ENCODE assay signal across 11 mouse cellular contexts in the genomic region with DNA sequence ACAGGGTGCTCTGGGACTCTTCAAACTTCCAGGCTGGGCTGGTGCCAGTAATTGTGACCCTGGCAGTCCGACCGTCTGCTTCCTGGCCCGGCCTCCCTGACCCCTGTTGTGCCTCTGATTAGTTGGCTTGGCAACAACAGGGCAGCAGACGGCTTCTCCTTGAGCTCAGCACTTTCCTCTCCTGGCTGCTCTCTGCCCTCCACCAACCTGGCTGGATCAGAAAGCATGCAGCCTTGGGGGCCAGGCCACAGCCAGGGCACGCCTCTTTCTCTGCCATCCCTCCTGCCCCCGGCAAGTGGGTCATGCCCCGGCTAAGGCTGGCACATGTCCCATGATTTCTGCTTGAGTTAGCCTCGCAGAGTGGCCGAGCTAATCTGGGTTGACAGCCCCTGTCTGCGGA. TPM values are rescaled to one million over a fixed set of nuclear protein-coding genes. Genes with fewer than 3 reads are reported as not detected.
A peak's percentile ranks its signal among the peaks of the same experiment; 100 is the strongest.
DNase-seq lines count a peak whose midpoint lies in the region; ATAC-seq and TF ChIP-seq lines count a peak whose summit lies in the region.
"Had no signal": no experiment of that assay in that cellular context is flagged by ENCODE, and none has a peak within 500 bp of the region (broad histone marks: within the 10 kb centered on the region; RNA-seq: fewer than 3 reads in every experiment).

No protein-coding gene starts in this region.

- no peaks in the 10 kb centered on the region for H3K9me3 ChIP-seq in hindbrain, postnatal 0 days (ENCODE audit: low read length)
- no peaks in the 10 kb centered on the region for H3K9me3 ChIP-seq in hindbrain, embryonic 11.5 days (ENCODE audit: control insufficient read depth, low read length)
- H3K9me3 ChIP-seq: lung, embryonic 15.5 days had no signal

- WGBS in hindbrain, postnatal 0 days: 24% methylated on average over 10 of the region's 10 CpGs
- WGBS in hindbrain, embryonic 11.5 days: 55% methylated on average over 10 of the region's 10 CpGs

- H3K4me3 ChIP-seq in hindbrain, postnatal 0 days (ENCODE audit: low read length): no peak overlapping the region
- H3K4me3 ChIP-seq in hindbrain, embryonic 11.5 days (ENCODE audit: low read depth, low read length): no peak overlapping the region
- H3K4me3 ChIP-seq: lung, embryonic 15.5 days had no signal

- ATAC-seq in hindbrain, postnatal 0 days: peak; percentile 79
- no peak for ATAC-seq in hindbrain, embryonic 11.5 days (ENCODE audit: low FRiP score)

- H3K27ac ChIP-seq in hindbrain, postnatal 0 days: no peak overlapping the region
- no peak overlapping the region for H3K27ac ChIP-seq in hindbrain, embryonic 11.5 days (ENCODE audit: low read depth, low read length)
- H3K27ac ChIP-seq: lung, embryonic 15.5 days had no signal

- no peak for TF ChIP-seq CTCF in hindbrain, postnatal 0 days (IDR thresholded peaks at IDR 0.05; ENCODE audit: low read depth)

- no peak overlapping the region for H3K9ac ChIP-seq in hindbrain, postnatal 0 days (replicated peaks; ENCODE audit: low read length)
- no peak overlapping the region for H3K9ac ChIP-seq in hindbrain, embryonic 11.5 days (ENCODE audit: low read depth, low read length)
- H3K9ac ChIP-seq: lung, embryonic 15.5 days had no signal

- H3K4me2 ChIP-seq in hindbrain, postnatal 0 days (ENCODE audit: low read depth, low read length): no peak overlapping the region
- no peak overlapping the region for H3K4me2 ChIP-seq in hindbrain, embryonic 11.5 days (replicated peaks; ENCODE audit: low read depth, low read length)
- H3K4me2 ChIP-seq: lung, embryonic 15.5 days had no signal

- H3K27me3 ChIP-seq in hindbrain, postnatal 0 days (ENCODE audit: insufficient read depth, low read length): no peaks in the 10 kb centered on the region
- H3K27me3 ChIP-seq in hindbrain, embryonic 11.5 days (ENCODE audit: control insufficient read depth, insufficient read depth, low read length): no peaks in the 10 kb centered on the region
- H3K27me3 ChIP-seq: lung, embryonic 15.5 days had no signal

- peak; percentile 83 for DNase-seq in hindbrain, postnatal 0 days (ENCODE audit: low spot score)
- DNase-seq in hindbrain, embryonic 11.5 days (ENCODE audit: low spot score): no peak
- DNase-seq in adrenal gland, adult (ENCODE audit: inconsistent age in 2 of 2, low spot score in 1 of 2): peak; percentile 65 to 88
- DNase-seq in cerebellum, adult 11 months: peak; percentile 97
- peak; percentile 77 for DNase-seq in kidney, postnatal 10 days
- no peak for DNase-seq in frontal cortex, postnatal 25 days (ENCODE audit: low spot score in 2 of 2)
- no peak for DNase-seq in frontal cortex, adult 2 months (ENCODE audit: extremely low spot score in 1 of 2, low spot score in 1 of 2)
- DNase-seq in right cerebral cortex, adult 18-20 months: no peak
- DNase-seq: thymus, postnatal 14 days had no signal

- no peaks in the 10 kb centered on the region for H3K4me1 ChIP-seq in hindbrain, postnatal 0 days (ENCODE audit: insufficient read depth, low read length)
- no peaks in the 10 kb centered on the region for H3K4me1 ChIP-seq in hindbrain, embryonic 11.5 days (replicated peaks; ENCODE audit: control insufficient read depth, insufficient read depth, low read length)
- H3K4me1 ChIP-seq: lung, embryonic 15.5 days had no signal

- no peaks in the 10 kb centered on the region for H3K36me3 ChIP-seq in hindbrain, postnatal 0 days (ENCODE audit: insufficient read depth, low read length)
- H3K36me3 ChIP-seq in hindbrain, embryonic 11.5 days (ENCODE audit: control insufficient read depth, insufficient read depth, low read length): no peaks in the 10 kb centered on the region
- H3K36me3 ChIP-seq: lung, embryonic 15.5 days had no signal

RNA-seq across cellular contexts. Expression of a gene that starts 56.0 kb away (rescaled TPM):
- 10.8 and 14.0 TPM in 2 replicates for total RNA-seq in hindbrain, postnatal 0 days (2014; rRNA removed)
- 0.47 and 0.50 TPM in 2 replicates for polyA plus RNA-seq in hindbrain, postnatal 0 days (2015; fragmentation: Nextera tagmentation; extraction: Ambion mirVana)
- 0.14 and 0.74 TPM in 2 replicates for polyA plus RNA-seq in hindbrain, embryonic 11.5 days (2014; fragmentation: Nextera tagmentation; extraction: Ambion mirVana)
- polyA plus RNA-seq in frontal cortex, adult 2 months (2012; rRNA removed): 35.7 and 40.9 TPM in 2 replicates
- polyA plus RNA-seq: heart, embryonic 16.5 days; lung, embryonic 15.5 days had no signal

Comparison
In these comparisons a context has a peak if more than half of its experiments do, and no peak if none do; other contexts are left out.
1. DNase-seq: peak in hindbrain, postnatal 0 days (single experiment), adrenal gland, adult (2 of 2), cerebellum, adult 11 months (single experiment) and kidney, postnatal 10 days (single experiment); none in hindbrain, embryonic 11.5 days (single experiment), frontal cortex, postnatal 25 days (0 of 2), frontal cortex, adult 2 months (0 of 2) and right cerebral cortex, adult 18-20 months (single experiment).
2. RNA of a gene that starts 56.0 kb away (polyA plus RNA-seq): 35.7 to 40.9 TPM in frontal cortex, adult 2 months; 0.14 to 0.74 TPM in hindbrain, embryonic 11.5 days and 0.47 to 0.50 TPM in hindbrain, postnatal 0 days; every median in the first group is over 10 times any median in the second.